Mouse (Mus musculus) bone marrow, adult 2 months (tissue): ENCODE data around the gene Arhgdia.

Experiments used
- CTCF ChIP-seq: fragments of 200-500 bp; IDR thresholded peaks from 2 replicates; pipeline ENCODE4 v1.5.1; 2011; ENCODE audit warnings: low read length, control low read depth; ENCODE audit not compliant: control insufficient read depth, insufficient read depth
- POLR2A ChIP-seq: fragments of 200-500 bp; IDR thresholded peaks from 2 replicates; pipeline ENCODE4 v1.6.1; 2011; ENCODE audit warnings: low read depth, mild to moderate bottlenecking, control low read depth, low read length, borderline replicate concordance; ENCODE audit not compliant: control insufficient read depth

DNA sequence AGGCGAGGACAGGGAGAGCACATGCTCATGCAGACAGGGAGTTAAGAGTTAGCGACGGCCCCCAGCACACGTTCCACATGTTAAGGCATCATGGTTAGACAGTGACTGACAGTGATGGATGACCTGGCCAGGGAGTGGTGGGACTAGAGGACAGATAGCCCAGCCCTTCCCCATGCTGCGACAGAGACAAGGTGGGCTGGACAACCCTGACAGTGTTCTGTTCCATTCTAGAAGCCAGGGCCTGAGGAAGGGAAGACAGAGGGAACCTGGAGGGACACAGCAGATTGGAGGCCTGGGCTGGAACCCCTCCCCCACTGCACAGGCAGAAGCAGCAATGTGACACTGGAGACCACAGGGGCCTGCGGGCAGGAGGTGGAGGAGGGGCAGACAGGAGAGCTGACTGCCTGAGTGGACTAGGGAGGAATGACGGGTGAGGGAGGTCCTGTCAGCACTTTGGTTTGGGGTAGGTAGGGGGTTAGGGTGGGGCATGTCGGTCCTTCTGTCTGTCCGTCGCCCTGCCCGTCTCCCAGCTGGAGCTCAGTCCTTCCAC, 2.7 kb downstream of the Arhgdia start:
- TF ChIP-seq POLR2A (no peak), CTCF (no peak)
